Mouse (Mus musculus) lung, embryonic 14.5 days (tissue): ENCODE measurements at regions not wholly inside any gene's neighbourhood (a gene's known extent, or its start where the extent isn't known, plus 50 kb on each side); places are given as distances from the start of the nearest gene placed in this dataset.

Experiments
- ATAC-seq: fragments of 200-750 bp; cut with Nextera tagmentation; 2 replicates; pipeline ENCODE4 v1.8.0; 2017; ENCODE audit warnings: mild to moderate bottlenecking, moderate TSS enrichment, moderate library complexity; ENCODE audit not compliant: insufficient read depth
- DNase-seq: peaks from one replicate; pipeline ENCODE4 v3.0.0-alpha.2; 2015
- H3K27ac ChIP-seq: fragments of 300-500 bp; sonication (generic); 2 replicates; pipeline ENCODE4 v1.5.1; 2014; ENCODE audit warnings: low read depth, mild to moderate bottlenecking, moderate library complexity
- H3K27me3 ChIP-seq: fragments of 300-500 bp; sonication (generic); 2 replicates; pipeline ENCODE4 v1.6.1; 2014; ENCODE audit warnings: low read length, control low read depth; ENCODE audit not compliant: insufficient read depth
- H3K36me3 ChIP-seq: fragments of 300-500 bp; sonication (generic); 2 replicates; pipeline ENCODE4 v1.6.1; 2014; ENCODE audit warnings: control low read depth; ENCODE audit not compliant: insufficient read depth
- H3K4me1 ChIP-seq: fragments of 300-500 bp; sonication (generic); 2 replicates; pipeline ENCODE4 v1.6.1; 2014; ENCODE audit warnings: antibody characterized with exemption, control low read depth; ENCODE audit not compliant: insufficient read depth
- H3K4me2 ChIP-seq: fragments of 300-500 bp; sonication (generic); 2 replicates; pipeline ENCODE4 v1.6.1; 2014; ENCODE audit warnings: mild to moderate bottlenecking
- H3K4me3 ChIP-seq: fragments of 300-500 bp; sonication (generic); 2 replicates; pipeline ENCODE4 v1.5.1; 2014; ENCODE audit warnings: low read depth, low read length
- H3K9ac ChIP-seq: fragments of 300-500 bp; sonication (generic); 2 replicates; pipeline ENCODE4 v1.6.1; 2014
- H3K9me3 ChIP-seq: fragments of 300-500 bp; sonication (generic); 2 replicates; pipeline ENCODE4 v1.6.1; 2016; ENCODE audit warnings: low read depth, low read length, control low read depth
- CTCF ChIP-seq: IDR thresholded peaks from 2 replicates; pipeline ENCODE4 v1.5.1; 2016; ENCODE audit warnings: antibody characterized with exemption, low read depth
- WGBS: fragments of 180-500 bp; shearing (Covaris S2); extraction: QIAGEN DNeasy Blood & Tissue Kit; methylation state at CpG from one replicate; pipeline ENCODE4 v1.1.7; 2014; 5-methylcytosine and 5-hydroxymethylcytosine counted together

DNA sequence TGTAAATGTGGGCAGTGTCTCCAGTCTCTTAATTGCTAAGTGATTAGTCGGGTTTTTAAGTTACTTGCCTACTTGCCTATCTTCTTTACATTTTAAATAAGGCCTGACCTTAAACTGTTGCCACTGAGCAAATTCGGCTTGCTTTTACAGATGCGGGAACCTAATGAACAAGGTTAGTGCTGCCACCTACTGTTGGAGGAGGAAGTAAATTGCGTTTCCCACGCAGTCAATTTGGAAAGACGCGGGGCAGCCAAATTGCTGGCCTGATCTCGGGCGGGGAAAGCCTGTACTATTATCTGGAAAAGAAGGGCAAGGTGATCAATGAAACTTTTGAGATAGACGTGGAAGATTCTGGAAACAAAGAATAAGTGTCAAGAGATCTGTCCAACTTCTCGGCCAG, 79.5 kb upstream of the Slc38a4 start:
- no peaks in the 10 kb centered on the region for H3K27me3 ChIP-seq
- ATAC-seq (0 out of 2 replicates have a peak, but pooled peaks have one; percentile 24), DNase-seq (peak; percentile 95)
- 5% methylated on average over 11 of the region's 11 CpGs for WGBS
- peaks cover 3% of the 10 kb centered on the region; the same call in 1 of the 2 replicates for H3K9me3 ChIP-seq
- TF ChIP-seq CTCF: peak; percentile 89
- H3K4me1 ChIP-seq: no peaks in the 10 kb centered on the region
- no peak overlapping the region for H3K27ac ChIP-seq
- no peak overlapping the region for H3K4me2 ChIP-seq
- no peaks in the 10 kb centered on the region for H3K36me3 ChIP-seq
- H3K9ac ChIP-seq: no peak overlapping the region
- H3K4me3 ChIP-seq: no peak overlapping the region

- Histone ChIP-seq H3K36me3 (no peaks in the 10 kb centered on the region), H3K9ac (no peak overlapping the region), H3K4me1 (no peaks in the 10 kb centered on the region; the same call in 1 of the 2 replicates), H3K4me3 (no peak overlapping the region), H3K4me2 (no peak overlapping the region), H3K9me3 (no peaks in the 10 kb centered on the region), H3K27ac (no peak overlapping the region), H3K27me3 (no peaks in the 10 kb centered on the region)
- no peak for TF ChIP-seq CTCF
- 77% methylated on average over 8 of the region's 8 CpGs for WGBS
- DNase-seq: no peak
- no peak for ATAC-seq
These were observed 72.0 kb upstream of the Slc38a4 start for GRCm38 (mm10) chr15:97127771-97128170.

- H3K4me3 ChIP-seq: no peak overlapping the region
- DNase-seq: no peak
- no peaks in the 10 kb centered on the region; the same call in 1 of the 2 replicates for H3K4me1 ChIP-seq
- no peak overlapping the region for H3K4me2 ChIP-seq
- H3K9me3 ChIP-seq: no peaks in the 10 kb centered on the region
- H3K27ac ChIP-seq: no peak overlapping the region
- WGBS: 82% methylated on average over 15 of the region's 15 CpGs
- no peak for ATAC-seq
- TF ChIP-seq CTCF: no peak
- H3K36me3 ChIP-seq: no peaks in the 10 kb centered on the region
- H3K9ac ChIP-seq: no peak overlapping the region
- no peaks in the 10 kb centered on the region for H3K27me3 ChIP-seq
These were observed 70.4 kb upstream of the Slc38a4 start for GRCm38 (mm10) chr15:97125836-97126822.

DNA sequence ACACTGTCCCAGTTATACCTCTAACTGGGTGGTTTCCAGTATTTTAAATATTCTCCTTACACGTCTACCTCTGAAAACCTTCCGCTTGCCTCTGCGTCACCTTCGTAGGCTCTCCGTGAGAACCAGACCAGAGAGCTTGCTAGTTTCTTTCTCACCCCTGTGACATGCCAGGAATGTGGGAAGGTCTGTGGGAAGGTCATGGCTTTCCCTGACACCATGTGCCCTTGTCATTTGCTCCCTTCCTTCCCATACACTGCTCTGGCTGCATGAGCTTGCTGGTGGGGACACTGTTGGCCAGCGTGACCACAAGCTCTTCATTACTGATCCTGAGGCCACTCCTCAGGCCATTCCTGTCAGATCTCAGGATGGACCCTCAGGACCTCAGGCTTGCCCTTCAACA, 66.5 kb upstream of the Slc38a4 start:
- no peaks in the 10 kb centered on the region for H3K9me3 ChIP-seq
- H3K4me3 ChIP-seq: no peak overlapping the region
- DNase-seq (no peak), ATAC-seq (no peak)
- no peak for TF ChIP-seq CTCF
- H3K4me2 ChIP-seq: no peak overlapping the region
- H3K36me3 ChIP-seq: no peaks in the 10 kb centered on the region
- no peak overlapping the region for H3K9ac ChIP-seq
- WGBS: 85% methylated on average over 6 of the region's 6 CpGs
- H3K4me1 ChIP-seq: no peaks in the 10 kb centered on the region
- no peak overlapping the region for H3K27ac ChIP-seq
- H3K27me3 ChIP-seq: no peaks in the 10 kb centered on the region

- no peak for DNase-seq
- Histone ChIP-seq H3K36me3 (no peaks in the 10 kb centered on the region), H3K4me1 (no peaks in the 10 kb centered on the region; the same call in 1 of the 2 replicates), H3K27ac (no peak overlapping the region), H3K9me3 (no peaks in the 10 kb centered on the region), H3K4me3 (no peak overlapping the region), H3K27me3 (no peaks in the 10 kb centered on the region), H3K4me2 (no peak overlapping the region), H3K9ac (no peak overlapping the region)
- ATAC-seq: no peak
- TF ChIP-seq CTCF: no peak
- WGBS: 82% methylated on average over 19 of the region's 19 CpGs
These were observed 56.9 kb upstream of the Slc38a4 start for GRCm38 (mm10) chr15:97112452-97113200.

DNA sequence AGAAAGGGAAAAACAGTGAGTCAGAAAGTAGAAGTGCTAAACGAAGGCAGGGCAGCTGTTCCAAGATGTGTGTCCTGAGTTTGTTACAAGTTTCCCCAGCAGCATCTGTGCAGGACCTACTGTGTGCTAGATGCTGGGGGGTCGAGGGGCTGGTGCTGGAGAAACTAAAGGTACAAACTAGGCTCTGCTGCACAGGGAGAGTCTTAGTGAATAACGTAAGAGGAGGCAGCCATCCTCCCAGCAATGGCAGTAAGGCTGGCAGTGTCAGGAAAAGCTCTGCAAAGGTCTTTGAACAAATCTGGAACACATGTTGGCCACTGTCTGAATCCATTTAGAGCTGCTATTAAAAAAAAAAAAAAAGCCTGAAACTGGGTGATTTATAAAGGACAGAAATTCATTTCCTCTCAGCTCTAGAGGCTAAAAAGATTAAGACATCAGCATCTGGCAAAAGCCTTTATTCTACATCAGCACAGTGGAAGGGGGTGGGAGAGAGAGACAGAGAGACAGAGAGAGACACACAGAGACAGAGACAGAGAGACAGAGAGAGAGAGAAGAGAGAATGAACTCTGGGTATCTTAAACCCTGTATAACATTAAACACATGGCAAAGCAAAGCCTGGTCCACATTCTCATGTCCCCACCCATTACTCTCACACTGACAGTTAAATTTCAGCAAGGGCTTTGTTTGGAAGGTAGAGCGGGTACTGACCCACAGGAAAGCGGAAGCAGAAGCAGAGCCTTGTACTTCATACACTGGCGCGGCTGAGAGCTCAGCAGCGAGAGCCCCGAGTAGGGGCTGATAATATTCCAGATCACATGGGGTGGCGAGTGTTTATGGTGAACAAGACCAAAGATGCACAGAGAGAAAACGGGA, 55.8 kb upstream of the Slc38a4 start:
- DNase-seq (peak; percentile 41), ATAC-seq (no peak)
- Histone ChIP-seq H3K9me3 (no peaks in the 10 kb centered on the region), H3K27me3 (no peaks in the 10 kb centered on the region), H3K9ac (no peak overlapping the region), H3K4me3 (no peak overlapping the region), H3K36me3 (no peaks in the 10 kb centered on the region), H3K4me2 (no peak overlapping the region), H3K27ac (no peak overlapping the region), H3K4me1 (no peaks in the 10 kb centered on the region; the same call in 1 of the 2 replicates)
- TF ChIP-seq CTCF: no peak
- 51% methylated on average over 11 of the region's 11 CpGs for WGBS
